Mouse (Mus musculus): Measurements from ENCODE around the gene Klrb1.

Klrb1 gene

DNA sequence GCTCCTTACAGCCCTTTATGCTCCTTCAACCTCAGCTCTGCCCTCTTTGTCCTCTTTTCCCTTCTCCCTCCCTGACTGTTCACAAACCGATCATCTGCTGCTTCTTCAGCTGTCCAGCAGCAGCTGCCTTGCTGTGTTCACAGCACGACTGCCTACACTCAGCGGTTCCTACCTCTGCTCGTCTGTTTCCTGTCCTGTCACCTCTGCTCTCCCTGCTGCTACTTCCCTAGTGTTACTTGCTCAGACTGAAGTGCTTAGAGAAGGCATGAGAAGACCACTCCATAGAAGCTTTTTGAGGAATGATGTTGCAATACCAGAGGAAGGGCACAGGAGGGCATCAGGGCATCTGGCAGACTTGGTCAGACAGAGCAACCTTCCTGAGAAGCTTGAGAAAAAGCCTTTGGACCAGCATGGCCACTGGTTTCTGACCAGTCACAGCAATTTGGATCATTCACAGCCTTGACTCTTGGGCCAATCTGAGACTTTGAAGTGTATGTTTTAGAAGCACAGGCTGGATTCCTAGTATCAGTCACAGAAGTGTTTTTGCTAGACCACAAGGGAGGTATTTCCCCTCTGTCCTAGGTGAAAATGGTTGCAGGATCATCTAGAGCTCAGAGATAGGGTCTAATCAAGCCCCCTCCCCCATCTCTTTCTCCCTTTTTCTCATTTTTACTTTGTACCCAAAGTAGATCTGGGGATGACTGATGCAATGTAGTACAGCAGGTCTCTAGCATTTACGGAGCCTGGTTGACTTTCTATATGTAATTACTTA, 11.2 kb upstream of the Klrb1 start:
- no peak for DNase-seq

- no peak for DNase-seq
Observed at GRCm38 (mm10) chr6:128732032-128732431, 9.2 kb upstream of the Klrb1 start.

- no peak for DNase-seq
Observed at GRCm38 (mm10) chr6:128701691-128702090, 21.2 kb downstream of the Klrb1 start.

DNA sequence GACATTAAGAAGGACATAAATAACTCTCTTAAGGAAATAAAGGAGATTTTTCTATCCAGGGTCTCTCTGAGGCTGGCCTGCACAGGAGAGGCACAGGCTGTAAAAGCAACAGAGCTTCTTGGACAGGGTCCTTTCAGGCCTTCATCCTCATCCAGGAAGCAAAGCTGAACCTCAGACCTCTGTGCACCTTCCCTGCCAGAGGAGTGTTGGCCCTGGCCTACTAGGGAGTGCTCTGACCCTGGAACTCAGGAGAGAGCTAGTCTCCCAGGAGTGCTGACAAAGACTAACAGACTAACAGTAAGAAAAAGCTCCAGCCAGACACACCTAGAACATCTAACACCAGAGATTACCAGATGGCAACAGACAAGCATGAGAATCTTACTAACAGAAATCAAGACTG, 43.3 kb downstream of the Klrb1 start:
- DNase-seq = no peak

- DNase-seq = no peak
Observed at GRCm38 (mm10) chr6:128669936-128670335, 52.9 kb downstream of the Klrb1 start.

- DNase-seq = no peak
Observed at GRCm38 (mm10) chr6:128662206-128662605, 60.7 kb downstream of the Klrb1 start, which contains the start of gene Clec2h. Gene Clec2h, plus strand, starts transcription at chr6:128662385.

GRCm38 (mm10) chr6:128661249-128661648, 61.6 kb downstream of the Klrb1 start:
- no peak for DNase-seq
